Mouse (Mus musculus): Measurements from ENCODE around the gene Olfr720. TPM values are rescaled to one million over a fixed set of nuclear protein-coding genes. Genes with fewer than 3 reads are reported as not detected.

Gene Olfr720
- not detected in 2 replicates for polyA plus RNA-seq (2012; ENCODE audit: insufficient read depth, low replicate concordance)

- Histone ChIP-seq H3K9me3 (no peaks in the 10 kb centered on the region), H3K27me3 (replicated peaks) (no peaks in the 10 kb centered on the region), H3K36me3 (replicated peaks; ENCODE audit: low read length) (no peaks in the 10 kb centered on the region), H3K4me3 (replicated peaks) (no peak within 1 kb of the TSS), H3K4me1 (no peaks in the 10 kb centered on the region)
- no peak for TF ChIP-seq GATA1 (IDR thresholded peaks at IDR 0.05; ENCODE audit: borderline replicate concordance, low read length)
- TF ChIP-seq FLI1 (IDR thresholded peaks at IDR 0.05; ENCODE audit: low read length): no peak
Measured at GRCm38 (mm10) chr14:14186738-14187137, at the start of gene Olfr720. TSS of gene Olfr720 (minus strand) at chr14:14186838.

Other genes starting within 250 kb of the Olfr720 start
- gene Atxn7, start 225.4 kb downstream of the Olfr720 start, polyA plus RNA-seq (2012; ENCODE audit: insufficient read depth, low replicate concordance): 2.3 TPM in 1 of 2 replicates, not detected in the other
- gene Thoc7, start 225.0 kb downstream of the Olfr720 start, polyA plus RNA-seq (2012; ENCODE audit: insufficient read depth, low replicate concordance): 3.6 and 9.6 TPM in 2 replicates
- 13.9 and 38.7 TPM in 2 replicates for gene Psmd6, start 65.9 kb downstream of the Olfr720 start, polyA plus RNA-seq (2012; ENCODE audit: insufficient read depth, low replicate concordance)
- not detected in 2 replicates for gene Olfr31, start 136.0 kb upstream of the Olfr720 start, polyA plus RNA-seq (2012; ENCODE audit: insufficient read depth, low replicate concordance)
- 68.0 and 95.8 TPM in 2 replicates for gene Il3ra, start 159.4 kb upstream of the Olfr720 start, polyA plus RNA-seq (2012; ENCODE audit: insufficient read depth, low replicate concordance)
- gene Olfr721-ps1, start 214.5 kb upstream of the Olfr720 start, polyA plus RNA-seq (2012; ENCODE audit: insufficient read depth, low replicate concordance): not detected in 2 replicates

Measured in megakaryocyte, embryonic 14.5 days (primary cell).